Mouse (Mus musculus): ENCODE measurements around the gene Fads6. TPM values are rescaled to one million over a fixed set of nuclear protein-coding genes. Genes with fewer than 3 reads are reported as not detected.

Gene Fads6
- polyA plus RNA-seq (2012; ENCODE audit: insufficient read depth, insufficient read length, missing spikeins): 1.5 and 1.9 TPM in 2 replicates

- H3K4me3 ChIP-seq (ENCODE audit: insufficient read depth, low read length): peak within 1 kb of the TSS; percentile 69
- TF ChIP-seq POLR2A (IDR thresholded peaks at IDR 0.05; ENCODE audit: borderline replicate concordance, low read depth, low read length): no peak
- no peak for TF ChIP-seq CTCF (IDR thresholded peaks at IDR 0.05; ENCODE audit: low read depth, low read length)
- H3K27ac ChIP-seq (ENCODE audit: insufficient read depth, low read depth, low read length): no peak within 1 kb of the TSS
- peaks cover 3% of the 10 kb centered on the region; the same call in 1 of the 2 replicates for H3K4me1 ChIP-seq (ENCODE audit: control insufficient read depth, insufficient read depth, low read length)
These were observed at the start of gene Fads6 for GRCm38 (mm10) chr11:115297214-115297826. TSS of gene Fads6 (minus strand) at chr11:115297663.

- Histone ChIP-seq H3K27ac (ENCODE audit: insufficient read depth, low read depth, low read length) (no peak overlapping the region), H3K4me1 (ENCODE audit: control insufficient read depth, insufficient read depth, low read length) (no peaks in the 10 kb centered on the region), H3K4me3 (ENCODE audit: insufficient read depth, low read length) (no peak overlapping the region)
- TF ChIP-seq POLR2A (IDR thresholded peaks at IDR 0.05; ENCODE audit: borderline replicate concordance, low read depth, low read length): no peak
- no peak for TF ChIP-seq CTCF (IDR thresholded peaks at IDR 0.05; ENCODE audit: low read depth, low read length)
These were observed 48.1 kb upstream of the Fads6 start for GRCm38 (mm10) chr11:115345515-115345914.

- no peak overlapping the region for H3K4me3 ChIP-seq (ENCODE audit: insufficient read depth, low read length)
- H3K4me1 ChIP-seq (ENCODE audit: control insufficient read depth, insufficient read depth, low read length): no peaks in the 10 kb centered on the region
- TF ChIP-seq CTCF (IDR thresholded peaks at IDR 0.05; ENCODE audit: low read depth, low read length) (no peak), POLR2A (IDR thresholded peaks at IDR 0.05; ENCODE audit: borderline replicate concordance, low read depth, low read length) (no peak)
- no peak overlapping the region for H3K27ac ChIP-seq (ENCODE audit: insufficient read depth, low read depth, low read length)
These were observed 47.5 kb upstream of the Fads6 start for GRCm38 (mm10) chr11:115344967-115345366.

GRCm38 (mm10) chr11:115341866-115342265 is 44.4 kb upstream of the Fads6 start:
- Histone ChIP-seq H3K4me3 (ENCODE audit: insufficient read depth, low read length) (no peak overlapping the region), H3K27ac (ENCODE audit: insufficient read depth, low read depth, low read length) (no peak overlapping the region)
- no peak for TF ChIP-seq CTCF (IDR thresholded peaks at IDR 0.05; ENCODE audit: low read depth, low read length)
- TF ChIP-seq POLR2A (IDR thresholded peaks at IDR 0.05; ENCODE audit: borderline replicate concordance, low read depth, low read length): no peak

GRCm38 (mm10) chr11:115341246-115341645 is 43.8 kb upstream of the Fads6 start:
- TF ChIP-seq CTCF (IDR thresholded peaks at IDR 0.05; ENCODE audit: low read depth, low read length): no peak
- TF ChIP-seq POLR2A (IDR thresholded peaks at IDR 0.05; ENCODE audit: borderline replicate concordance, low read depth, low read length): no peak
- Histone ChIP-seq H3K4me1 (ENCODE audit: control insufficient read depth, insufficient read depth, low read length) (no peaks in the 10 kb centered on the region), H3K27ac (ENCODE audit: insufficient read depth, low read depth, low read length) (no peak overlapping the region), H3K4me3 (ENCODE audit: insufficient read depth, low read length) (no peak overlapping the region)

More at GRCm38 (mm10) chr11:115341866-115342265, 44.4 kb upstream of the Fads6 start:
- H3K4me1 ChIP-seq (ENCODE audit: control insufficient read depth, insufficient read depth, low read length): no peaks in the 10 kb centered on the region

GRCm38 (mm10) chr11:115337826-115338225 is 40.4 kb upstream of the Fads6 start:
- no peak overlapping the region for H3K27ac ChIP-seq (ENCODE audit: insufficient read depth, low read depth, low read length)
- TF ChIP-seq CTCF (IDR thresholded peaks at IDR 0.05; ENCODE audit: low read depth, low read length) (no peak), POLR2A (IDR thresholded peaks at IDR 0.05; ENCODE audit: borderline replicate concordance, low read depth, low read length) (no peak)

GRCm38 (mm10) chr11:115337350-115337749 is 39.9 kb upstream of the Fads6 start:
- Histone ChIP-seq H3K4me1 (ENCODE audit: control insufficient read depth, insufficient read depth, low read length) (no peaks in the 10 kb centered on the region), H3K4me3 (ENCODE audit: insufficient read depth, low read length) (no peak overlapping the region), H3K27ac (ENCODE audit: insufficient read depth, low read depth, low read length) (no peak overlapping the region)
- TF ChIP-seq POLR2A (IDR thresholded peaks at IDR 0.05; ENCODE audit: borderline replicate concordance, low read depth, low read length) (no peak), CTCF (IDR thresholded peaks at IDR 0.05; ENCODE audit: low read depth, low read length) (no peak)

More at GRCm38 (mm10) chr11:115337826-115338225, 40.4 kb upstream of the Fads6 start:
- no peak overlapping the region for H3K4me3 ChIP-seq (ENCODE audit: insufficient read depth, low read length)
- H3K4me1 ChIP-seq (ENCODE audit: control insufficient read depth, insufficient read depth, low read length): no peaks in the 10 kb centered on the region

GRCm38 (mm10) chr11:115336115-115336514 is 38.7 kb upstream of the Fads6 start:
- Histone ChIP-seq H3K4me3 (ENCODE audit: insufficient read depth, low read length) (no peak overlapping the region), H3K27ac (ENCODE audit: insufficient read depth, low read depth, low read length) (no peak overlapping the region), H3K4me1 (ENCODE audit: control insufficient read depth, insufficient read depth, low read length) (no peaks in the 10 kb centered on the region)
- TF ChIP-seq CTCF (IDR thresholded peaks at IDR 0.05; ENCODE audit: low read depth, low read length): no peak
- TF ChIP-seq POLR2A (IDR thresholded peaks at IDR 0.05; ENCODE audit: borderline replicate concordance, low read depth, low read length): no peak

- TF ChIP-seq POLR2A (IDR thresholded peaks at IDR 0.05; ENCODE audit: borderline replicate concordance, low read depth, low read length) (no peak), CTCF (IDR thresholded peaks at IDR 0.05; ENCODE audit: low read depth, low read length) (no peak)
- Histone ChIP-seq H3K27ac (ENCODE audit: insufficient read depth, low read depth, low read length) (no peak overlapping the region), H3K4me3 (ENCODE audit: insufficient read depth, low read length) (no peak overlapping the region)
These were observed 37.8 kb upstream of the Fads6 start for GRCm38 (mm10) chr11:115335223-115335622.

GRCm38 (mm10) chr11:115334531-115334930 is 37.1 kb upstream of the Fads6 start, which contains the start of gene Otop3:
TSS of gene Otop3 (plus strand) at chr11:115334731.
- Histone ChIP-seq H3K4me3 (ENCODE audit: insufficient read depth, low read length) (no peak within 1 kb of the TSS), H3K27ac (ENCODE audit: insufficient read depth, low read depth, low read length) (no peak within 1 kb of the TSS), H3K4me1 (ENCODE audit: control insufficient read depth, insufficient read depth, low read length) (no peaks in the 10 kb centered on the region)
- TF ChIP-seq CTCF (IDR thresholded peaks at IDR 0.05; ENCODE audit: low read depth, low read length) (no peak), POLR2A (IDR thresholded peaks at IDR 0.05; ENCODE audit: borderline replicate concordance, low read depth, low read length) (no peak)

More at GRCm38 (mm10) chr11:115335223-115335622, 37.8 kb upstream of the Fads6 start:
- H3K4me1 ChIP-seq (ENCODE audit: control insufficient read depth, insufficient read depth, low read length): no peaks in the 10 kb centered on the region

Data from bone marrow macrophage, adult 2 months (primary cell).